Mouse (Mus musculus) thymus, adult 18-20 months (tissue): Measurements from ENCODE around the gene Mettl17.
"Not testable (repeated sequence)": the region's sequence is repeated elsewhere in the genome, so short reads cannot be mapped to it uniquely, and the experiment has no call there.

Experiments
- DNase-seq, 2 experiments: peaks; one replicate each; pipeline ENCODE4 v3.0.0; 2022; ENCODE audit warnings: mixed read lengths in 2 of 2

Mettl17 gene

DNA sequence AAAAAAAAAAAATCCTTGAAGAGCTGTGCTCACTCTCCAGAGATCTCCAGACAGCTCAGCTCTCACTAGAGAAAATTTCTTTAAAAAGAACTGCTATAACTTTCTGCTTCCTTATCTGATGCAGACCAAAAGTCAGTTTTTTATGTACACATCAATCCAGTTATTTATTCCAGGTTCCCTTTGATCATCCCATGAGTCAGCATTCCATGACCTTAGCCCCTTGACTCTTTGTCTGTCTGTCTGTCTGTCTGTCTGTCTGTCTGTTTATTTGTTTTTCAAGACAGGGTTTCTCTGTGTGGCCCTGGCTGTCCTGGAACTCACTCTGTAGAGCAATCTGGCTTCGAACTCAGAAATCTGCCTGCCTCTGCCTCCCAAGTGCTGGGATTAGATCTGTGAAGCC lies 14.7 kb downstream of the Mettl17 start:
- DNase-seq, result no peak

DNA sequence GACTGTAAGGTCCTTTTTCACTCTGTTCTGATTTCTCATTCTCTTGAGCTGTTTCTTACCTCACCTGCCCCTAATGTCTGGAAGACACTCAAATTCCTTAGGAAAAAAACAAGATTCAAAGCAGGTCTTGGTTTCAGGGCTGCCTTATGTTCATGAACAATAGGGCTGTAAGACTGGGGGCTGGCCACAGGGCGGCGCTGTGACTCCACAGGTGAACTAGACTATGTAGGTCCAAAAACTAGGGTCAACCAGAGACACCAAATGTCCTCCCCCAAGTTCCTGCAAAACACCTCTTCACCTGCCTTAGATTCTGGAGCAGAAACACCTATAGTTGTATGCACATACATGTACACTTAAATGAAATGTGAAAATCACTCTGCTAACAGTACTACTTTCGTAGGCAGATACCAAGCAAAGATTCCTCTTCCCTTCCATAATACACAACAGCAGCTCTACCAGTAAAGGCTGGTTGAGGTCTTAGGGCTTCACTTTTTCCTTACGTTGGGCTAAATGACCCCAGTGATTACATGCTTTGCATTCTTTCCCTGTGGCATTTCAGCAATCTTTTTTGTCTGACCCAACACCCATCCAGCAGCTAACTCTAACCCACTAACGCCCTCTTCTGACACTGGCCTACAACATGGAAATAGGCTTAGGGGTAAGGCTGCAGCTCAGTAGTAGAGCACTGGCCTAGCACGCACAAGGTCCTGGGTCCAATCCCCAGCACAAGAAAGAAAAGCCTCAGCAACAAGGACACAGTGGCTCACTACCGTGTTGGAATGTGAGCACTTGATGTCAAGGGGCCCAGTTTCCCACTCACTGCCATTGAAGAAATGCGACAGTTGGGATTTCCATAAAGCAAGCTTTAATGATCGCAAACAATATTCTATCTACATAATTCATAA lies 18.4 kb downstream of the Mettl17 start:
- peak; percentile 37 to 56 for DNase-seq

DNA sequence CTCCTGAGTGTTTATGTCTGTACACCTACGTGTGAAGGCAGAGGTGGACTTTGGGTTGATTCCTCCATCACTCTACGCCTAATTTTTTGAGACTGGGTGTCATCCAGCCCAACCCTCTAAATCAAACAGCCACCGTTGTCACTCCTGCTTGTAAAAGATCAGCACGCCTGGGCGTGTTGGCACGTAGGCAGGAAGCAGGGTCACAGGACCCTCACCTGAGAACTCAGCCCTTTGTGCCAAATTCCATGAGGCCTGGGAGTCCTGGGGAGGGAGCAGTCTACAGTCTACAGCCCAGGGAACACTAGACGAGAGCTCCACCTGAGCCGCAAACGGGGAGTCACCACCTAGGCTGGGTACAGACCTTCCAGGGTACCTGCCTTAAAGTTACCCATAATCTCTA lies 19.1 kb downstream of the Mettl17 start:
- no peak for DNase-seq

DNA sequence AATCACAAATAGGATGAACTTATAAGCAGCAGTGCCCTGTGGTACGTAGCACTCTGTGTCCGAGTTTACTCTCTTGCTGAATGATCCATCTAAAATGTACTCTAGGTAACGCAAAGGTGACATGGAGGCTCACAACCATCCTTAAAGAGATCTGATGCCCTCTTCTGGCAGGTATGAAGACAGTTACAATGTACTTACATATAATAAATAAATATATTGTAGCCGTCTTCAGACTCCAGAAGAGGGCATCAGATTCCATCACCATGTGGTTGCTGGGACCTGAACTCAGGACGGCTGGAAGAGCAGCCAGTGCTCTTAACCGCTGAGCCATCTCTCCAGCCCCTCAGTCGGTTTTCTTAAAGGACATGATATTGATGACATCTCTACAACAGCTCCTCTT lies 20.1 kb downstream of the Mettl17 start:
- no peak for DNase-seq

DNA sequence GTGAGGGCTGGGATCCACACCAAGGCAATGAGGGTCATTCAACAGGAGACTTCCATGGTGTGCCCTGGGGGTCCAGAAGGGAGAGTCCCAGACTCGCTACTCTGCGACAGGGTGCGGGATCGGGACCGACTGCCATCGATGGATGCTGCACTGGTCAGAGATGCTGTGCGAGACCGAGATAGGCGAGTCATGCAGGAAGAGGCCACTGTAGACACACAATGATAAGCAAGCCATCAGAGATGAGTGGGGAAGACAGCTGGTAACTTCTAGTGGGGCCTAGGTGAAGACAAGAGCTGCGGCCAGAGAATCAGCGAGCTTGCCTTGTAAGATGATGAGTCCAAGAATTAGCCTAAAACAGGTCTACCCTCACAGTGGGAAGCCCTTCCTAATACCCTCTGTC lies 21.5 kb downstream of the Mettl17 start:
- DNase-seq, result no peak

DNA sequence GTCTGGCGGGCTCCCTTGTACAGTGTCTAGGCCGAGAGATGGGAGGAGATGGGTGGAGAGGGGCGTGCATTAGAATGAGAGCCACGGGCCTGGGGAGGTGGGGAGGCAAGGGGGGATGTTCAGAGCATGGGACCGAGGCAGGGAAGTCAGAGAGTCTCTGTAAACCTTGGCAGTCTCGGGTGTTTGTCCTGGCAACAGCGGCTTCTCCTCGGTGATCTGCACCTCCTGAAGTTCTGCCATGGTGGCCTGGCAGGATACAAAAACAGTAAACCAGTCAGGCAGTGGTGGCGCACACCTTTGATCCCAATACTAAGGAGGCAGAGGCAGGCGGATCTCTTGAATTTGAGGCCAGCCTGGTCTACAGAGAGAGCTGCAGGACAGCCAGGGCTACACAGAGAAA lies 26.7 kb downstream of the Mettl17 start:
- no peak for DNase-seq

DNA sequence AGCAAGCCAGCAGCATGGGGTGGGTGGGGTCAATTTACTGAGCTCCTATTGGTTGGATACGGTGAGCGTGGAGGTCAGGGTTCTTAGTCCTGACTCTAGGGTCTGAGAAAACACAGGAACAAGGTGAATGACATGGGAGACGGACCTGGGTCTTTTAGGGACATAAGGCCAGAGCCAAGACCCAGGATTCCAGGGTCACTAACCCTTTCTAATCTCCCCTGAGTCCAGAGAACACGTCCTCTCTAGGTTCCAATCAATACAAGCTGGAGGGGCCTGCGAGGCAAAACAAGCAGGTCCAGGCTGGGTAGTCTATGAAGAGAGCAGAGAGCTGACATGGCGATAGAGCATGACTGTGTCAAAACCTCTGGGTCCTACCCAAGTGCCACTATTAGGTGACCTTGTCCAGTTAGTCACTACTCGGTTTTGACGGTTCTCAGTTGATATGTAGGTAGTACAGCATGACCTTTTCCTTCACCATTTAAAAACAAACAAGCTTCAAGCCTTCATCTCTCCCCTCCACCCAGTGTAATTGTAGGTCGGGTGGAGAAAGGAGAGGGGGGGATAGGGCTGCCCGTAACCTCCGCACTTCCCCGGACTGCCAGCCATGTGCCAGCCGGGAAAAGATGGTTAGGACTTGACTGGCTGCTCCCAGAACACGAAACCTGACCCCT lies 27.9 kb downstream of the Mettl17 start:
- DNase-seq, result no peak

DNA sequence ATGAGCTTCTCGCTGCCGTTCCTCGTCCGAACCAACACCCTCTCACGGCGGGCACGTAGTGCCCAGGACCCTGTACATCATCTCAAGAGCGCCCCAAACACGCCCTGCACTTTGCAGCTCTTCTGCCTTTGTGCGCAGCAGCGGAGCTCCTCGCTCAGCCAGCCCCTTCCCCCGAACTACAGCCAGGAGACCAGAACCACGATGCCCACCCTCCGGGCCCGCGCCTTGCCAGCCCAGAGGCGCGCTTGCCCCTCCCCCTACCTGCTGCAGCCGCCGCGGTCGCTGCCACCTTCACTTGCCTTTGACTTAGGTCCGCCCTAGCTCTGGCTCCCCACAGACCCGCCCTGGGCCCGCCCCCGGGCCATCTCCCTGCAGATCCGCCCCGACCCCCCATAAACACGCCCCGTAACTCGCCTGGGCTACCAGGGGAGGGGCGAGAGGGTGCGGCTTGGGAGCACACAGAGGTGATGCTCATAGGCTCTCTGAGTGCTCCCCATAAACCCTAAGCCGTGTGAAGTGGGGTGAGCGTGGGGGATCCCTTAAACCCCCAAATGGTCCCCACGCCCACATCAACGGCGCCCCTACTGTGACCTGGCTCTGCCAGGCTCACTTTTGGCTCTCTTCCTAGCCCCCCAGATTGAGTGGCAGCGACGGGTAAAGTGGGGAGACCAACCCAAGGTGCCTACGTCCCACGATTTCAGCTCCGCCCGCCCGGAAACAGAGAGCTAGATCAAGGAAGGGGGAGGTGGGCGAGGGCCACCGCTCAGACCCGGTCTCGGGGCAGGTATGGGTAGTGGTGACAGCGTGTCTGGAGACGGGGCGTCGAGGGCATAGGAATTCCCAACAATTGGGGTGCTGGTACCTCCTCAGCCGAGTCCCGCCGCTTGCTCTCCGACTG lies 28.7 kb downstream of the Mettl17 start:
- DNase-seq, result peak; percentile 94 to 95

DNA sequence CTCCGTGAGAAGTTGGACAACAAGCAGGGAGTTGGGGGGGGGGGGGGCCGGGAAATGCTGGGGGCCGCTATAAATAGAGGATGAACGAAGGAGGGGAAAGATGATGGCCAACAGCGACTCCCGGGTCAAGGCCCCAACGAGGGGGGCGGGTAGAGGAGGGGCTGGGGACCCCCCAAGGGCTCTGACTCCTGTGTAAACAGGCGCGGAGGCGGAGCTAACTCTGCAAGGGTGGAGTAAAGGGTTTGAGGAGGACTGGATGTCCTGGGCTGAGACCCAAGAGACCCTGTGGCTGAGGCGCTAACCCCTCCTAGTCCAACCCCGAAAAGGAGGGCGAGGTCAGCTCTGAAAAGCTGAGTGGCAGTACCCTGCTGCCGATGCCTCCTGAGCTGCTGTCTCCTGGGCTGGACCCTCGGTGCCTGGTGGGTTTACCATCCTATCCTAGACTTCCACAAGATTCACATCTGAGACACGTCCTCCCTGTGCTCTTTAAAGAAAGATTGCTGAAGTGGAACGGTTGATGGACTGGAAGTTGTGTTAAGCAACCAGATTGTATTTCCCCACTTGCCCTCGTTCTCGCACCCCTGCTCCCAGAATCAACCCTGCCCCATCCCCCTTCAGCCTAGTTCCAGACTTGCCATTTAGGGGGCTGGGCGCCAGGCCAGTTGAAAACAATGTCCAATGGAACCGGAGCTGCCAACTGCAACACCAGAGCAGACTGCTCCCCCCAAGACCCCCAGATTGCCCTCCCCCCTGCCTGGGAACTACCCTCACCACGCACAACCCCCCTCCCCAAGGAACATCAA lies 29.5 kb downstream of the Mettl17 start, which contains the start of gene Ndrg2:
TSS of gene Ndrg2 (minus strand) at position 199 of the 803 bp plus-strand sequence.
- DNase-seq, result peak; percentile 48 to 73

DNA sequence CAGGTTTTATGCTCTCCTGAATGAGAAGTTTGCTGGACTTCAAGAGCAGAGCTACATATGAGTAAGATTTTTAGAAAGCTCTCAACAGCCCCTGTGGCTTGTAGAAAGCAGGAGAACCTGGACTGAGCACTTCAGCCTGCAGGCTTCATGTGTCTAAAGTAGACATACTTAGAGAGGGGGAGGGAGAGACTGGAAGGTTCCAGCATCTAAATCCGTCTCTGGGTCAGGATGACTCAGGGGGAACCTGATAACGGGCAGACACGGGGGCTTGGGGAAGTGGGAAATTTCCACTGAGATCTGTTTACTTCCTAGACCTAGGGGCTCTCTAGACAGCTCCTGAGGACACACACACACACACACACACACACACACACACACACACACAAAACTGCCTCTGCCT lies 30.4 kb downstream of the Mettl17 start:
- DNase-seq, result no peak

DNA sequence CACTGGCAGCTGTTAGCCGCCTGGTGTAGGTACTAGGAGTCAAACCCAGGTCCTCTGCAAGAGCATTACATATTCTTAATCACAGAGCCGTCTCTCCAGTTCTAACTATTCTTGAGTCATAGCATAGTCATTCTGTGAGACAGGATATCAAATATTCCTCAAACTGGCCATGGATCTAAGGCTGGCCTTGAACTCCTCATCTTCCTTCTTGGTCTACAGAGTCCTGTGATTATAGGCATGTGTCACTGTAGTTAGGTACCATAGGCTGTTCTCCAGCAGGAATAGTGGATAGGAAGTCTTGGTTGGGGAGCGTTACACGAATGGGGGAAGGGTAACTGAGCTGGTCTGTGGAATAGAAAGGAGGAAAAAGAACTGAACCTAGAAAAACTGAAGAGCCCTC lies 31.9 kb downstream of the Mettl17 start:
- no peak for DNase-seq

DNA sequence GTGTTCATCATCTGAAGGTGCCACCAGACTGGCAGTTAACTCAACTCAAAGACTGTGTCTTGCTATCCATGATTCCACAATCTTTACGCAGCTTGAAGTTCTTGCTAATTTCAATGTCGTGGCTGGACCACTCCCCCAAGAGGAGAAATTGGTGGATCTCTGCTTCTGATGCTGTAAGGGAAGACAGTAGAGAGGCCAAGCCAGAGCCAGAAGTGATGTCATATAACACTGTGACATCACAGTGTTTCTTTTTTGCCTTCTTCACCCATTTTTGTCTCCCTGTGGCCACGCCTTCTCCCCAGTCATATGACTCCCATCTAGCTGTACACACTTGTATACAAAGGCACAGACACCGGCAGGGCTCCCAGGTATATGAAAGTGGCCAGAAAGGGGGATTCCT lies 33.5 kb downstream of the Mettl17 start, which contains the start of gene Tppp2:
TSS of gene Tppp2 (plus strand) at position 301 of the 400 bp plus-strand sequence.
- DNase-seq, result no peak

DNA sequence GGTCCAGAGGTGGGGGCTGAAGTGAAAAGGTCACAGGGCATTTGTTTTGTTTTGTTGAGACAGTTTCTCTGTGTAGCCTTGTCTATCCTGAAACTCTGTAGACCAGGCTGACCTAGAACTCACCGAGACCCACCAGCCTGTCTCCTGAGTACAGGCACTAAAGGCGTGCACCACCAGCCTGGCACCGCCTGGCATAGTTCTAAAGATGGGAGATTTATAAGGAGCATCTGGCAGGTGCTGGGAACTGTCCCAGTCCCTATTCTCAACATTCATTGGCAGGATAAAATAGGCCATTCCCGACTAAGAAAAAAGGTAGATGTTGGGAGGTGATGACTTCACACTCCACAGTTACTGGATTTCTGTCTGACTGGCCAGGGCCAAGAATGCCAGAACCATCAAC lies 34.3 kb downstream of the Mettl17 start:
- DNase-seq, result no peak

DNA sequence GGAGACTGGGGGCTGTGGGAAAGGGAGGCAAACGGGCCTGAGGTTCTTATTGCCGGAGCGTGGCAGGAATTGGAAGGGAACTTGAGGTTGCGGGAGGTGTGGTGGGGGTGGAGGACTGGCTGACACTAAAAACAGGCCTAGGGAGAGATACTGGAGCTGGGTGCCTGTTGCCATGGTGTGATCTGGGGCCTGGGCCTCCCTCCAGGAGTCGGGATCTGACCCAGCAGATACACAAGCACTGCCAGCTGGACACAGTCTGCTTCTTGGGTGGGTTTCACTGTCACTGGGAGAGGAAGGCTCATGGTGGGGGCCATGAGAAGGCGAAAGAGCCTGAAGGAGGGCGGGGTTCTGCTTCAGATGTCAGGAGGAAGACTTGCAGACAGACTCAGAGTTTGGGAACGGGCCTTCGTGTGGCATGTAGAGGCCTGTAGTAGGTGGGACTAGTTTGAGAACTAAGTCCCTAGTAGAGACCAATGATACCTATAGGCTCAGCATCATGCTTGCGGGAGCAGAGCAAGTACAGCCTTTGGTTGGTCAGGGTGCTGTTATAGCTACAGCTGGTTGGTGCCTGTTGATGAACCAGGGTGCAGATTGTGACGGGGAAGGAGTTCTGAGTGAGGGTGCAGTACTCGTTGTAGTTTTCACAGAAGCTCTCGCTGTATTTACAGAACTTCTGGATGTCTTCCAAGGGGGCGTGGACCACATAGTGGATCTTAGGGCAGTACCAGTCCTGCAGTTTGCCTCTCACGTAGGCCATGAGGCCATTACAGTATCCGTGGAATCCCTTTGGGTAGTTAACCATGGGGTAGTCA lies 37.3 kb downstream of the Mettl17 start:
- DNase-seq, result no peak

DNA sequence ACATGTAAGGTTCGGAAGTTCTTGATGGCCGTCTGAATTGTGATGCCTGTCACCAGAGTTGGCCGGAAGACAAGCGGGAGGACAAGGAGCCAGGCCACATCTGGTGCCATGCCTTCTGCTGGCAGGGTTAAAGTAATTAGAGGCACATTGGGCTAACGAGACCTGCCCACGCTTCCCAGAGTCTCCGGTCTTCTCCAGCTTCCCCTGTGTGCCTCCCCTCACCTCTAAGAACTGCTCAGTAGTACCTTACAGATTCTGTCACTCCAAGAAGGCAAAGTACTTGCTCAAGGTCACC lies 37.9 kb downstream of the Mettl17 start, which contains the start of gene Rnase13:
TSS of gene Rnase13 (minus strand) at position 203 of the 295 bp plus-strand sequence.
- no peak for DNase-seq

DNA sequence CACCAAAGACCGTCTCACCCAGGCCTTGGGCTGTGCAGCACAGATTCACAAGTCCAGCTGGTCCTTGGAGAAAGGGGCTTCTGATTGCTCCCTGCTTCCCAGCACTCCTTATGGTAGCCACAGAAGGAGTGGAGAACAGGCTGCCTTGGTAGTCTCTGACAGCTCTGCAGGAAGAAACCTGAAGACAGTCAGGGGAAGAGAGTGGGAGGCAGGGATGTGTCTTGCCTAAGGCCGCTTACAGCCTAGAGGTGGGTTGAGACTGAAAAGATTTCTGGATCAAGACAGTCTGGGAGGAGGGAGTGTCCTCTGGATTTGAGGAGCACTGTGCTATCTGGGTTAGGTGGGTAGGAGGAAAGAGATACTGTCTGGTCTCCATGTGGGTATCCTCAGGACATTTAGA lies 38.3 kb downstream of the Mettl17 start:
- DNase-seq, result no peak

DNA sequence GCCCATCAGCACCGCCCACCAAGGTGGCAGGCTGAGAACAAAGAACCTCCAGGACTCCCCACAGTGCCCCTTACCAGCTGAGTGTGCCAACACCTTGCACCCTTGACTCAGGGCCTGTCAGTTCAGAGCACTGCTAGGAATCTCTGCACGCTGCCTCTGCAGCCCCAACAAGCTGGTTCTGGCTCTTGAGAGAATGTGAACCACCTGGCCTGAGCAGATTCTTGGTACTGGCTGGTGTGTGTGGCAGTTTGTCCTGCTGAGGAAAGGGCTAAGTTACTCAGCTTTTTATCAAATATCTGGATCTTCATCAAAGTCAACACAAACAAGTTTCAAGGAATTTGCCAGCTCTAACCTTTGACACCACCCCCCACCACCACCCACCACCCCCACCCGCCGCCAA lies 38.9 kb downstream of the Mettl17 start:
- DNase-seq, result no peak

DNA sequence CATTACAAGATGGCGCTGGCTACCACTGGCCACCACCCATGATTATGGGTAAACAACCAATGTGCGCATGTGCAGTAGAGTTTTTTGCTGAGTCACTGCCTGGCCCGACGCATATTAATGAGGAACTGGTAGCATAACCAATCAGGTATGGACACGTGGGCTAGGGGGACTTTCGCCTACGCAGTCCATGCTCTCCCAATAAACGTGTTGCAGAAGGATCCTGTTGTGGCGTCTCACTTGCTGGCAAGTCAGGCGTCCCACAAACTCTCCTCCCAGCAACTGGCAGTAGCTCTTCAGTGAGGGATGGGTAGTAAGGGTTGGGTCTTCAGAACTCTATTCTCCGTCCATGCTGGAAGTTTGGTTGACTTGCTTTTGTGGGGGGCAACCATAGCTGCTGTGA lies 42.3 kb downstream of the Mettl17 start:
- not testable (repeated sequence) for DNase-seq

DNA sequence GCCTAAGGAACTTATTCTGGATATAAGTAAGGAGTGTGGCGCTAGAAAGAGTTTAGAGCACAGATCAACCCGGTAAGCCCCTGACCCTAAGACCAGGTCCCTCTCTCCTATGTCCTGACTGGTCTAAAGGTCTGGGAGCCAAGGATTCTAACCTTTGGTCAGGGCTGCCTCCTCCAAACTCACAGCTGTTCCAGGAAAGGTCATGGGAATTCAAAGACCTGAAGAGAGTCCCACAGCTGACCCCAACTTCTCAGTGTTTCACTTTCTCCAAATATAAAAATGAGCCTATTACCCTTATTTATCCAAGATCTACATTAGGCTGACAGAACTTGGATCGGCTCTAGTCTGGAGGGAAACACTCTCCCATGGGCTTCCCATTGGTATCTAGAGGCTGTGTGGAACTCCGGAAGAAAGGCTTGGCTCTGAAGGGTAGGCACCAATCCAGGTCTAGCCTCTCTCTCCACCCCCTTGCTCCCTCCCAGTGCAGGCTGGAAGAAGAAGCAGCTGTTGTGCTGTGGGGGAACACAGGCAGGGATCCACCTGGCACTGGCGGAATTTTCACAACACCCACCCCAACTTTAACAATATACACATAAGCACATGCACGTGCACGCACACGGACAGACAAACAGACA lies 44.8 kb downstream of the Mettl17 start:
- no peak for DNase-seq

DNA sequence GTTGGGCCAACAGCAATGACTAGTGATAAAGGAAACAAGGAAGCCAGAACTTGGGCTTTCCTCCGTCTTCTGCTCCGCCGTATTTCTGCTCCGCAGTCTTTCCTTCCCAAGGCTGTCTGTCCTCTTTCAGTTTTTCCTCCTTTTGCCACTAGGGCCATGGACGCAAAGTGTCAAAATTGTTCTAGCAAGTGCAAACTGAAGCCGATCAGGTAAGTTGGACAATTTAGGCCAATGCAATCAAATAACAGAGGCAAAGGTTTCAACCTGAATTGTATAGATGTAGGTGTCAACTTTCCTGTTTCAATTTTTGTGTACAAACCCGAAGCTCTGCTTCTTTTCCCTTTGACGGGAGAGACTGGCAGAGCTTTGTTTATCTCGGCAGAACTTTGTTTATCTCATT lies 45.3 kb downstream of the Mettl17 start:
- DNase-seq, result no peak

DNA sequence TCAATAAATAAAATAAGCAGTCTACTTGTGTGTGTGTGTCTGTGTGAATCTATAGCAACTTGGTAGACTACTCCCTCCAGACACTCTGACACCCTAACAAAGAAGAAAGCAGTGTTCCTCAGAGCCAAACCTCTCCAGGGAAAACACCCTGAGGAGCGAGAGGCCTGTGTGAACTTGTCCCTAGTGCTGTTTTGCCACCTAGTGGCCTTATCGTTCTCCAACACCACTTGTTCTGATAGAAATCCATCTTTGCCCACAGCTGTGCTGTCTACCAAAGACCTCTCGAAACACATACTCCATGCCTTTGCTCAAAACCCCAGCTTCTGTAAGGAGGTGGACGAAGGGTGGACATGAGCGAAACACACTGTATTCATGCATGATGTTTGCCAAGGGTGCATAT lies 46.2 kb downstream of the Mettl17 start:
- peak in 1 of 2 experiments; percentile 26 for DNase-seq
